Mouse (Mus musculus) liver, embryonic 15.5 days (tissue): ENCODE measurements at regions not wholly inside any gene's neighbourhood (a gene's known extent, or its start where the extent isn't known, plus 50 kb on each side); places are given as distances from the start of the nearest gene placed in this dataset.

Source experiments
- ATAC-seq: fragments of 200-750 bp; cut with Nextera tagmentation; 2 replicates; pipeline ENCODE4 v1.8.0; 2017; ENCODE audit warnings: moderate number of reproducible peaks, mild to moderate bottlenecking, moderate library complexity; ENCODE audit not compliant: insufficient read depth
- H3K27ac ChIP-seq: fragments of 300-500 bp; sonication (generic); replicated peaks from 2 replicates; pipeline ENCODE4 v1.5.1; 2015; ENCODE audit warnings: mild to moderate bottlenecking, inconsistent platforms
- H3K27me3 ChIP-seq: fragments of 300-500 bp; sonication (generic); 2 replicates; pipeline ENCODE4 v1.6.1; 2015; ENCODE audit warnings: mild to moderate bottlenecking, inconsistent platforms
- H3K36me3 ChIP-seq: fragments of 300-500 bp; sonication (generic); replicated peaks from 2 replicates; pipeline ENCODE4 v1.6.1; 2015; ENCODE audit warnings: moderate library complexity, mild to moderate bottlenecking, inconsistent platforms
- H3K4me1 ChIP-seq: fragments of 300-500 bp; sonication (generic); replicated peaks from 2 replicates; pipeline ENCODE4 v1.6.1; 2015; ENCODE audit warnings: inconsistent platforms
- H3K4me2 ChIP-seq: fragments of 300-500 bp; sonication (generic); 2 replicates; pipeline ENCODE4 v1.6.1; 2015; ENCODE audit warnings: moderate library complexity, mild to moderate bottlenecking, inconsistent platforms
- H3K4me3 ChIP-seq: fragments of 300-500 bp; sonication (generic); replicated peaks from 2 replicates; pipeline ENCODE4 v1.5.1; 2015; ENCODE audit warnings: mild to moderate bottlenecking, inconsistent platforms
- H3K9ac ChIP-seq: fragments of 300-500 bp; sonication (generic); 2 replicates; pipeline ENCODE4 v1.6.1; 2015; ENCODE audit warnings: moderate library complexity, mild to moderate bottlenecking, inconsistent platforms
- H3K9me3 ChIP-seq: fragments of 300-500 bp; sonication (generic); replicated peaks from 2 replicates; pipeline ENCODE4 v1.6.1; 2016; ENCODE audit warnings: inconsistent platforms
- WGBS: fragments of 180-500 bp; shearing (Covaris S2); methylation state at CpG from one replicate; pipeline ENCODE4 v1.1.7; 2015; ENCODE audit warnings: mixed read lengths; ENCODE audit not compliant: insufficient replicate concordance; 5-methylcytosine and 5-hydroxymethylcytosine counted together

DNA sequence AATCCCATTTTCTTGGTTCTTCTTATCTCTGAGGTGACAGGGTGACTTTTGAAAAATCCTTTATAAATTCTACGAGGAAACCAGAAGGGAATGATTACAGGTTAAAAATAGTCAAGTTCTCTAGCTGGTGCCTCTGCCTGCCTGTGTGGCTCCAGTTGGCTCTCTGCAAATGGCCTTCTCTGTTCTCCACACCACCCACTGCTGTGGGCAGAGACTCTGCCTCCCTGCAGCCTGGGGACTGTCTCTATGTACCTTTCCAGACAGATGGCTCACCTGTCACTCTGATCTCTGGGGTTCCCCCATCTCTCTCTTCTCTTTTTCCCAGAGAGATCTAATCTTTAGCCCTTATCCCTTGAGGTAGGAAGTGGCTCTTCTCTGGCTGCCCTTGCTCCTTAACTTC is 302.2 kb upstream of the Myt1l start:
- Histone ChIP-seq H3K9ac (no peak overlapping the region), H3K4me1 (no peaks in the 10 kb centered on the region), H3K27me3 (no peaks in the 10 kb centered on the region), H3K36me3 (no peaks in the 10 kb centered on the region), H3K9me3 (no peaks in the 10 kb centered on the region), H3K27ac (no peak overlapping the region), H3K4me3 (no peak overlapping the region), H3K4me2 (no peak overlapping the region)
- no peak for ATAC-seq
- 39% methylated on average over 1 of the region's 1 CpGs for WGBS

DNA sequence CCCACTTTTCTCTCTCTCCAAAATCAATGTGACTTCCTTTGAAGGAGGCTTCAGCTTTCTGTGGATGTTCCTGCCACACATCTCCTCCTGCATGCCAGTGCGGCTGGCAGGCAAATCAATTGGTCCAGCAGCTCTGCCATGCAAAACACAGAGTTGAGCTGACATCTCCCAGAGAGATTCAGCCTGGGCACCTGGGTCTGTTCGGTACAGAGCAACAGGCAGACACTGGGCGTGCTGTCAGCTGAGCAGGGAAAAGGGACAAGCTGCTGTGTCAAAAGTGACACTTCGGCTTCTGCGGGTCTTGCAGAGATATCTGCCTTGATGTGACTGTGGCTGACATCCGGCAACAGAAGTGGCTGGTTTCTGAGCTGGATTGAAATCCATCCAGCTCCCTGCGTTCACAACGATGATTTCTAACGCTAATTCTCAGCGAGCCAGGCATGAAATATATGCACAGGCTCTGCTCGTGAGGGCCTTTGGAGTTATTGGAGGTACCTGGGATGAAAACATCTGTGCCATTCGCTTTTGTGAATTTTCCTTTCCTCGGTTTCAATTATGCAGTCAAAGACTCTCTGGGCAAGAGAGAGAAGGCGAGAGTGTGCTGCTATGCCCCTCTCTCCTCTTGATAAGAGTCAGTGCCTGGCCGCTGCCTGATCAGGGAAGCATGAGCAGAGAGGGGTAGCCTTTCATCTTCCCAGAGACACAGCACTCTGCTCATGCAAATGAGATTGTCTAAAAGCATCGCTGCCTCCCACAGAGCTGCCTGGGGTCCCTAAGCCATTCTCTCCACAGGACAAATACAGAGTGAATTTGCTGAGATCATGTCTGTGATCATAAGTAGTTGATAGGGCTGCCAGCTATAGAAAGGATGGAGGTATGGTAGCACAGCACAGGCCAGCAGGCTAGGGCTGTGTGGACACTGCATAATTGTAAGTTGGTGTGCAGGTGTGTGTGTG is 295.4 kb upstream of the Myt1l start:
- H3K9ac ChIP-seq: no peak overlapping the region
- H3K4me3 ChIP-seq: no peak overlapping the region
- H3K4me1 ChIP-seq: no peaks in the 10 kb centered on the region
- no peak overlapping the region for H3K27ac ChIP-seq
- no peaks in the 10 kb centered on the region for H3K27me3 ChIP-seq
- H3K4me2 ChIP-seq: no peak overlapping the region
- no peak for ATAC-seq
- WGBS: 31% methylated on average over 16 of the region's 16 CpGs
- no peaks in the 10 kb centered on the region for H3K36me3 ChIP-seq
- no peaks in the 10 kb centered on the region for H3K9me3 ChIP-seq

DNA sequence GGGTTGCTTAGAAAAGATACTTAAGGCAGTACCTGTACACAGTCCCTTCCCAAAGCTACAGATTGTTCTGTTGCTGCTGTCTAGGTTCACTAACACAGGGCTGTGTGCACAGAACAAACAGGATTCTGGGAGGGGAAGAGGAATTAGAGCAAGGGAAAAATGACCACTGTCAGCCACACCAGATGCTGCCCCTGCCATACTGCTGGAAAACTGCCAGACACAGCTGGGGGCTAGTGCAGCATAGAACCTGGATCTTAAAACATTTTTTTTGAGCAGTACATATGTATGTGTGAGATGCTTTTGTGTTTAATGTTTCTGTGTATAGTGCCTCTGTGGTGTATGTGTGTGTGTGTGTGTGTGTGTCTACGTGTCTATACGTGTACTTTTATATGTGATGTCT is 291.7 kb upstream of the Myt1l start:
- ATAC-seq: no peak
- Histone ChIP-seq H3K4me1 (no peaks in the 10 kb centered on the region), H3K4me2 (no peak overlapping the region), H3K9ac (no peak overlapping the region), H3K4me3 (no peak overlapping the region), H3K36me3 (no peaks in the 10 kb centered on the region), H3K9me3 (no peaks in the 10 kb centered on the region), H3K27me3 (no peaks in the 10 kb centered on the region), H3K27ac (no peak overlapping the region)
- 60% methylated on average over 2 of the region's 2 CpGs for WGBS

DNA sequence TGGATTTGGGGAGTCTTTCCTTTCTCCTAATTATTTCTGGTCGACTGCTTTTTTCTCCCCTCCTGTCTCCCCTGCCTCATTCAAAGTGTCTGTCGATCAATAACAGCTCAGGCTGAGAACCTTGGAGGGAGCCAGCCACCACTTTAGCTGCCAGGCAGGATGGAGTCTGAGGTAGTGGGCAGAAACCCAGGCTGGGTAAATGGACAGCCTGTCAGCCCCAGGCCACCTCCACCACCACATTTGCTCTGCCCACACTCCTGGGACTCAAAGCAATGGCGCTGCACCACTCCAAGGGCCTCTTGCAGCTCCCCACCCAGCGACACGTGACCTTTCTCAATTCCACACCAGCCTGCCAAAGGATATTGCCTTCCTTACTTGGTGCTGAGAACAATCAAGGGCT is 290.7 kb upstream of the Myt1l start:
- no peak for ATAC-seq

DNA sequence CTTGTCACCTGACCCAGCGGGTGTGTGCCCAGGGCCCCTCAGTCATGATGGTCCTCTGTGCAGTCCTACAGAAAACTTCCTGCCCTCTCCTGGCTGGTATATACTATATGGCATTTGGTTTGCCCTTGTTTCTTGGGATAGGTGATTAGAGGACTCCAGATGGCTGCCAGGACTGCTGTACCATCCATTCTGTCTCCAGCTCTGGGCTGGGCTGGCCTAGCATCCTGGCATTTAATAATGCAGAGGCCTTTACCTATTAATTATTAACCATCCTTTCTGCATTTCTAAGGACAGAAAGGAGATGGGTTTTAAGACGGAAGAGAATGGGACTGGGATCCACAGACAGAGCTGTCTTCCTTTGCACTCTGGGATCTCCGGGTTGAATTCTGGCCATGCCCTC is 288.7 kb upstream of the Myt1l start:
- Histone ChIP-seq H3K27me3 (no peaks in the 10 kb centered on the region), H3K9ac (no peak overlapping the region), H3K4me1 (no peaks in the 10 kb centered on the region), H3K9me3 (no peaks in the 10 kb centered on the region), H3K27ac (no peak overlapping the region), H3K4me3 (no peak overlapping the region), H3K4me2 (no peak overlapping the region), H3K36me3 (no peaks in the 10 kb centered on the region)
- 68% methylated on average over 3 of the region's 3 CpGs for WGBS
- ATAC-seq: no peak

More for the DNA sequence above, 290.7 kb upstream of the Myt1l start:
- 43% methylated on average over 5 of the region's 5 CpGs for WGBS
- H3K4me3 ChIP-seq: no peak overlapping the region
- H3K4me2 ChIP-seq: no peak overlapping the region
- no peak overlapping the region for H3K27ac ChIP-seq
- H3K36me3 ChIP-seq: no peaks in the 10 kb centered on the region
- no peaks in the 10 kb centered on the region for H3K9me3 ChIP-seq
- H3K9ac ChIP-seq: no peak overlapping the region
- H3K27me3 ChIP-seq: no peaks in the 10 kb centered on the region
- no peaks in the 10 kb centered on the region for H3K4me1 ChIP-seq

DNA sequence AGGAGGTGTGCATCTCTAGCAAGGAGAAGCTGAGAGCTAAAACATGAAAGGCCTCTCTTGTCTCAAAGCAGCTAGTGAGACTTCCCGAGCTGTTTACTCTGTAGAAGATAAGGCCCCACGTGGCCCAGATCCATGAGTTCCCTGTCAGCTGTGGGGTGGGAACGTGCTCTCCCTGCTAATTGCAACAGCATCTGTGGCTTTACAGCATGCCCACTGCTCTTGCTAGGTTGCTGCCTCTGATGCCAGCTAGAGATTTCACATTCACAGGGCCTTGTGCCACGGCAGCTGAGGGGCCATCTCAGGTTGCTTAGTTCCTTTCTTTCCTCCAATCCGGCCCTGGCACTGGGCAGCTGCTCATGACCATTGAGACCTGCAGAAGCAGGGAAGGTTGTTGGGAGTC is 288.2 kb upstream of the Myt1l start:
- WGBS: 29% methylated on average over 5 of the region's 5 CpGs
- H3K4me2 ChIP-seq: no peak overlapping the region
- H3K4me3 ChIP-seq: no peak overlapping the region
- no peak for ATAC-seq
- H3K27ac ChIP-seq: no peak overlapping the region
- H3K9me3 ChIP-seq: no peaks in the 10 kb centered on the region
- no peaks in the 10 kb centered on the region for H3K27me3 ChIP-seq
- H3K4me1 ChIP-seq: no peaks in the 10 kb centered on the region
- no peak overlapping the region for H3K9ac ChIP-seq
- no peaks in the 10 kb centered on the region for H3K36me3 ChIP-seq

DNA sequence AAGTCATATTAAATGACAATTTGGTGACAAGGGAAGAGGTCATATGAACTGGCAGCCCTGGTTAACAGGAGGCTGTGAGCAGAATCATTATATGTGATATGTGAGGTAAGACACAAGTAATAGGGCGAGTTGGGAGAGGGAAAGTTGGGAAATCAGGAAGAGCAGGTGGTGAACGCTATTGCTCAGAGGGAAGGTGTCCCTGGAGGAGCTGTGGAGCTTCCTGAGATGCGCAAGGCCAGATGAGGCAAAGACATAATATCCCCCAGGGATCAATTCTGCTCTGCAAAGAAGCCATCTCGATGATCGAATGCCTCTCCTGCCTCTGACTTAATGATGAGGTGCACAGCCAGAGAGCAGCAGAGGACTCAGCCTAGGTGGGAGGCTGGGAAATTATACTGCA is 285.1 kb upstream of the Myt1l start:
- ATAC-seq: no peak
- Histone ChIP-seq H3K9me3 (no peaks in the 10 kb centered on the region), H3K9ac (no peak overlapping the region), H3K27ac (no peak overlapping the region), H3K4me3 (no peak overlapping the region), H3K27me3 (no peaks in the 10 kb centered on the region), H3K36me3 (no peaks in the 10 kb centered on the region), H3K4me1 (no peaks in the 10 kb centered on the region), H3K4me2 (no peak overlapping the region)
- 52% methylated on average over 5 of the region's 5 CpGs for WGBS

DNA sequence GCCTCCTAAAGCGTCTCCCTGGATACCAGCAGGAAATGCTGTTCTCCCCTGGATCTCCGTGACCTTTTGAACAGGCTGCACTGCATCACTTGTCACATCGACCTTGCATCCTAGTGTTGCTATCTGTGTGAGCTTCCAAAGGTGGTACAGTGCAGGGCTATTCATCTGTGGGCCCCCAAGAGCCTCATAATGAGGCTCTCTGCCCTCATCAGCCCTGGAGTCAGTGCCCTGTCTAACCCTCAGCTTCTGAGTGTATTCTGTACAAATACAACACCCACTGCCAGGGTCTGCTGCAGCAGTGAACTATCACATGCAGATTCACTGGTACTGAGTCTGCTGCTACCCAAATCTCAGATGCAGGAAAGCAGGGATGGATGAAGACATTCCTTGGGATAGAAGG is 282.1 kb upstream of the Myt1l start:
- Histone ChIP-seq H3K36me3 (no peaks in the 10 kb centered on the region), H3K4me2 (no peak overlapping the region), H3K9me3 (no peaks in the 10 kb centered on the region), H3K9ac (no peak overlapping the region), H3K4me3 (no peak overlapping the region), H3K4me1 (no peaks in the 10 kb centered on the region), H3K27ac (no peak overlapping the region), H3K27me3 (no peaks in the 10 kb centered on the region)
- WGBS: 47% methylated on average over 3 of the region's 3 CpGs
- ATAC-seq: no peak

DNA sequence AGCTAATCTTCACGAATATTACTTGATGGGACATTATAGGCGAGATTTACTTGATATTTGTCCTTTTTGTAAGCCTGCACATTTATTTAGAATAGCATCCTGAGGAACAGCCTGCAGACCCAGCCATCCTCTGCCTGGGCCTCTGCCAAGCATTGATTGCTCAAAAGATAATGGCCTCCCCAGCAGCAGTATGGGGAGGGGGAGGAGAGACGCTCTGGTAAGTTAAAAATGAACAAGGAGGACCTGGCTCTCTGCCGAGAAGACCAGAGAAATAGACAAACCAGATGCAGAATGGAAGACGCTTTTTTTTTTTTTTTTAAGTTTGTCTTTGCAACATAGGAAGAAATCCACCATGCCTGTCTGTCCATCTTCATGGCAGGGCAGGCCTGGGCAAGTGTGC is 280.8 kb upstream of the Myt1l start:
- Histone ChIP-seq H3K9ac (no peak overlapping the region), H3K4me2 (no peak overlapping the region), H3K4me3 (no peak overlapping the region), H3K9me3 (no peaks in the 10 kb centered on the region), H3K27me3 (no peaks in the 10 kb centered on the region), H3K27ac (no peak overlapping the region), H3K4me1 (no peaks in the 10 kb centered on the region), H3K36me3 (no peaks in the 10 kb centered on the region)
- WGBS: 47% methylated on average over 5 of the region's 5 CpGs
- no peak for ATAC-seq

DNA sequence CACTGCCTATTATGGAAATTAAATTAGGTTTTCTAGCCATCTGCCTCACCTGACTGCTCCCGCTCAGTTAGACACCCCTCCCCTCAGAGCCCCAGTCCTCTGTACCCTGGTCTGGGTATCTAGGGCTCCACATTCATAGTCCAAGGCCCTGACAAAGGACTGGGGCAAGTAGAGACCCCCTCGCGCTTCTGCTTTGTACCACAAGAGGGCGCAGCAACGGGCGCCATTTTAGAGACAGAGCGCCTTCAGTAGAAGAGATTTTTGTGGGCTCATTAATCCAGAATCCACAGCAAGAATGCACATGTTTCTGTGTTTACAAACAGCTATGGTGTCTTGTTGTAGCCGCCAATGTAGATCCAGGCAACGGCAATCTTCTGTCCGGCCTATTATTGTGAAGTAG is 279.7 kb upstream of the Myt1l start:
- Histone ChIP-seq H3K4me1 (no peaks in the 10 kb centered on the region), H3K27ac (no peak overlapping the region), H3K4me3 (no peak overlapping the region), H3K4me2 (no peak overlapping the region), H3K27me3 (no peaks in the 10 kb centered on the region), H3K9ac (no peak overlapping the region), H3K36me3 (no peaks in the 10 kb centered on the region), H3K9me3 (no peaks in the 10 kb centered on the region)
- WGBS: 76% methylated on average over 10 of the region's 10 CpGs
- ATAC-seq: no peak

DNA sequence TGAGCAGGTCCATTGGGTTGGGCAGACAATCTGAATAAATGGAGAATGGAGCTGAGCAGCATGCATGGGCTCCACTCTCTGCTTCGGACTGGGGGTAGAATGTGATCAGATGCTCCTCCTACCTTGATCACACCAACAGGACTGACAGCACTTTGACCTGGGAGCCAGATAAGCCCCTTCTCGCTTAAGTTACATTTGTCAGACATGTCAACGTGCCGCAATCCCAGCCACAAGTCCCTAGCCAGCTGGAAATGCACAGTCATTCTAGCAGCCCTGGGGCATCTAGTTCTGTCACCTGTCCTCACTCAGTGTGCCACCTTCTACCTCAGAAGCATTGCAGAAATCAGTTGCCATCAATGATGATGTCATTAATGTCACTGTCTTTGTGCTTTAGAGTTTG is 272.1 kb upstream of the Myt1l start:
- ATAC-seq: no peak
- 59% methylated on average over 4 of the region's 4 CpGs for WGBS

More for the DNA sequence above, 272.1 kb upstream of the Myt1l start:
- Histone ChIP-seq H3K4me3 (no peak overlapping the region), H3K36me3 (no peaks in the 10 kb centered on the region), H3K27ac (no peak overlapping the region), H3K27me3 (no peaks in the 10 kb centered on the region), H3K9ac (no peak overlapping the region), H3K4me2 (no peak overlapping the region), H3K4me1 (0 out of 2 replicates have a peak, but pooled peaks cover 3% of the 10 kb centered on the region), H3K9me3 (no peaks in the 10 kb centered on the region)
